Mouse (Mus musculus) embryonic stem cell, embryonic (primary cell): ENCODE data around the gene Paqr6.

Experiments used
- CTCF ChIA-PET, 4 experiments: fragments of 300-600 bp in 2 of 4; fragments of 350-600 bp in 2 of 4; sonication (Branson Sonifier 250); formaldehyde crosslinking; loops; one replicate each; lab custom pipeline; 2022; ENCODE audit warnings: inconsistent platforms in 2 of 4; lab: Charles Lee
- POLR2A ChIA-PET, 4 experiments: fragments of 300-600 bp in 2 of 4; fragments of 350-600 bp in 2 of 4; sonication (Branson Sonifier 250); formaldehyde crosslinking; loops; one replicate each; lab custom pipeline; 2022; ENCODE audit warnings: antibody characterized with exemption in 4 of 4, inconsistent platforms in 1 of 4; lab: Charles Lee

Gene Paqr6

DNA sequence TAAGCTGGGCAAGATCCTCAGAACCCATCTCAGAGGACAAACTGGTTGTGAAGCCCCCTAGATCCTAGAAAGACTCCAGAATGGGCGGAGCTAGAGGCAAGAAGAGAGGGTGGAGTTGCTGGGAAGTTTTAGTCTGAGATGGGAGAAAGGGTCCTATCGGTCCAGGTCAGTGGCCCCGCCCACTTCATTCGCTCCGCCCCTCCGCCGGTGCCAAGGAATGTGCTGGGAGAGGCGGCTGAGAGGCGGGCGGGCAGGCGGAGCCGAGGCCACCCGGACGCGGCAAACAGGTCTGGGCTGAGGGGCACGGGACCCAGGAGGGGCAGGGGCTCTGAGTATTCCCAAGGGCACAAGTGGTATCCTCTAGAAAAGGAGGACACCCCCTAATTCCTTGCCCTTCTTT lies at the start of gene Paqr6:
Paqr6 (plus strand) TSS at position 248 of the 400 bp plus-strand sequence.
- CTCF ChIA-PET: interaction anchor here in 2 of 4 experiments (0.6 to 1.2 kb wide), 3 partner anchors 43 to 1432 kb away, joined by 3 to 6 read pairs (median 6); no protein-coding TSS in a partner anchor

DNA sequence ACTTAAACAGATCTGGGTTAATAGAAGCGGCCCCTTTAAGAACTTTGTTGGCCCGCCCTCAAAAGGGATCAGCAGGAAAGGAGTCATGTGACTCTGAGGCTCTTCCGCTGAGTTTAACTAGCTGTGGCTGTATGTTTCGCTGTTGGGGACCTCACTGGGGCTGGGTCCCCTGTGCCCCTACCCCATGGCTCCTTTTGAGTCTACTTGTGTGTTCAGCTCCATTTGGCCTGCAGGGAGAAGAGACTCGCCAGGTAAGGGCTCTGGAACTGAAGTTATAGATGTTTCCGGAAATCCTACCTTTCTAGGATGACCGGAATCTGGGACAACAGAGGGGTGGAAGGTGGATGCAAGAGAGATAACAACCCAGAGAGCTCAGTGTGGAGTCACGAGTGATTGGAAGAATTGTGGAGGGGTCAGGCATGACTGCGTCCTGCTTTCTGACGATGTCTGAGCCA lies 39.4 kb upstream of the Paqr6 start, which contains the start of gene Glmp:
Glmp (plus strand) TSS at position 73 of the 455 bp plus-strand sequence.
- ChIA-PET POLR2A (interaction anchor here (0.6 to 19.7 kb wide), 45 partner anchors 9 to 1099 kb away, joined by 3 to 804 read pairs (median 4); partner anchors contain the start of genes Cct3 (in 4 of the 4), Smg5 (in 4 of the 4), Tmem79 (in 4 of the 4) and Tsacc (in 4 of the 4)), CTCF (interaction anchor here in 1 of 4 experiments (0.6 kb wide), 1 partner anchor 175 kb away, joined by 4 read pairs; no protein-coding TSS in a partner anchor)

More for the DNA sequence above, at the start of gene Paqr6:
- POLR2A ChIA-PET: interaction anchor here in 3 of 4 experiments (0.6 to 28.0 kb wide), 16 partner anchors 10 to 1231 kb away, joined by 3 to 943 read pairs (median 3); partner anchors contain the start of genes Smg5 (in 3 of the 3), Tmem79 (in 3 of the 3), Cct3 (in 1 of the 3) and Pmf1 (in 1 of the 3)

DNA sequence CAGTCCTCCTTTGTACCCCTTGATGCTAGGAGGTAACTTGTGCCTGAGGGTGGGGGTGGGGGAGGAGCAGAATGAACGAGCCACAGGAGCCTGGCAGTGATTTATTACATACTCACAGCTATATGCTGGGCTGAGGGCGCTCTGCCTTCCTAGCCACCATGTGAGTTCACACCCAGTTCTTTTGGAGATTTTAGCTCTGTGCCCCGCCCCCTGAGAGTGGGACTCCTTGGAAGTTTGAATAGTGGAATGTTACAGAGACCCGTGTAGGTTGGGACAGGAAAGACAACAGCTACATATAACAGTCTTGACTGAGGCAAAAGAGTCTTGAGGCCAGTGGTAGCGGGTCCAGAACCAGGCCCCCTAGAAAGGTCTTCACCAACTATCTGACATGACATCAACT lies 35.4 kb upstream of the Paqr6 start:
- ChIA-PET POLR2A (interaction anchor here (0.6 to 19.7 kb wide), 12 partner anchors 8 to 52 kb away, joined by 3 to 804 read pairs (median 6); partner anchors contain the start of genes Cct3 (in 2 of the 4), Smg5 (in 2 of the 4), Tmem79 (in 2 of the 4) and Tsacc (in 2 of the 4)), CTCF (interaction anchor here in 2 of 4 experiments (0.6 to 1.0 kb wide), 4 partner anchors 31 to 154 kb away, joined by 3 read pairs; no protein-coding TSS in a partner anchor)

DNA sequence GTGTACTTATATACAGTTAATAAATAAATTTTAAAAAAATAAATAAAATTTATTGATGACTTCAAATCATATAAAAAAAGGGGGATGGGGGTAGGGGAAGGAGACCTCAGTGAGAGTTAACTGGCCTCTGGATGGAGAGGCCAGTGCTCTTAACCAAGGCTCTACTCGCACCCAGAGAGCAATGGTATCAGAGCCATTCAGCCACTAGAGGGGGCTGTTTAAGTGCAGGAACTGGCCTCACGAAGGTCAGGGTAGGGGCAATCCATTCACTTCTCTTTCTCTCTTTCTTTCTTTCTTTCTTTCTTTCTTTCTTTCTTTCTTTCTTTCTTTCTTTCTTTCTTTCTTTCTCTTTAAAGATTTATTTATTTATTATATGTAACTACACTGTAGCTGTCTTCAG lies 33.1 kb upstream of the Paqr6 start:
- POLR2A ChIA-PET: interaction anchor here in 3 of 4 experiments (0.6 to 32.7 kb wide), 17 partner anchors 9 to 1477 kb away, joined by 3 to 943 read pairs (median 4); partner anchors contain the start of genes Cct3 (in 2 of the 3), Tsacc (in 2 of the 3), Glmp (in 1 of the 3) and Paqr6 (in 1 of the 3)

DNA sequence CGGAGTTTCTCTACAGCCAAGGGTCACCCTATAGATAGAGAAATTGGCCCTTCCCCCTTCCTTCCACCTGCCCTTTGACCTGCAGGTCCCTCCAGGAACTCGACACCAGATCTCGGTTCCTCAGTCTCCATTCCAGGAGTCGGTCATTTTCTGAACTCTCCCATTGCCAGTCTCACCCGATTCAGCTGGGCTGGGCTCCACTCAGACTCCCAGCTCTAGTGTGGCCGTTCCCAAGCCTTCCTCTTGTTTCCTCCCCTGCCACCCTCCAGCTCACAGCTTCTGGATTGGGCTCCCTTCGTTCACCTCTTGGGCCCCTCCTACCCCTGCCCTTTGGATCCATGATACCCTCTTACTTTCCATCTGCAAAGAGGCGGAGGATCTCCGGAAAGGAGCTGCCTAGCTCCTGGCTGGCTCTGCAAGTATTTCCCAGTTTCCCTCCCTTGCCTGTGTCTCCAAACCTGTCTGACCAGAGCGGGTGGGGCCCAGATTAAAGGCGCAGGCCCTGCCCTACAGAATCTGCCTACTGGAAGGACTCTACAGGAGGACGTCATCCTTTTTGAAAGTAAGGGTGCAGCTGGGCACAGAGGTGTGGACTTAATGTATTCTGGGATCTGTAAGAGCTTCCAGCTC lies 30.2 kb upstream of the Paqr6 start:
- ChIA-PET POLR2A (interaction anchor here (0.6 to 32.7 kb wide), 55 partner anchors 8 to 283 kb away, joined by 3 to 943 read pairs (median 5); partner anchors contain the start of genes Glmp (in 4 of the 4), Cct3 (in 3 of the 4), Tsacc (in 3 of the 4) and Paqr6 (in 2 of the 4)), CTCF (interaction anchor here in 3 of 4 experiments (0.8 to 1.6 kb wide), 3 partner anchors 42 to 150 kb away, joined by 3 to 6 read pairs (median 3); no protein-coding TSS in a partner anchor)

More for the DNA sequence above, 33.1 kb upstream of the Paqr6 start:
- CTCF ChIA-PET: interaction anchor here (0.6 to 1.9 kb wide), 12 partner anchors 11 to 1392 kb away, joined by 3 to 7 read pairs (median 4); partner anchors contain the start of gene Lmna (in 1 of the 4)

DNA sequence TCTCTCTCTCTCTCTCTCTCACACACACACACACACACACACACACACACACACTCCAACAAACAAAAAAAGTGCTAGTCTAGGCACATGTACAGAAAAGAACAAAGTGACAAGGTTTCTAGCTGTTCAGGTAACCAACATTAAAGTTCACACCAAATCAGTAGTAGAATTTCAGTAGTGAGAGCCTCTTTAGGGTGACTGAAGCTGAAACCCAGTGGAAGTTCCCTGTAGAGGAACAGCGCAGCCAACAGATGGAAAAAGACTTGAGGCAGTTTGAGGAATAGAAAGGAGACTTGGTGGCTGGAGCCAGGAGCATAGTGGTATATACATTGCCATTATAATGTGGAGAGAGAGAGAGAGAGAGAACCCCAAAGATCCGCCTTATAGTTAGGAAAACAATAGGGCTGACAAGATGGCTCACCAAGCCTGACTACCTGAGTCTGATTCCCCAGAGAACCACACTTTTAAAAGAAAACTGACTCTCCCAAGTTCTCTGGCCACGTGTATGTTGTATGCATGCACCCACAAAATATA lies 29.4 kb upstream of the Paqr6 start:
- POLR2A ChIA-PET: interaction anchor here (0.6 to 32.7 kb wide), 125 partner anchors 8 to 1143 kb away, joined by 3 to 943 read pairs (median 6); partner anchors contain the start of genes Glmp (in 4 of the 4), Cct3 (in 3 of the 4), Paqr6 (in 3 of the 4) and Pmf1 (in 3 of the 4)
- CTCF ChIA-PET: interaction anchor here in 3 of 4 experiments (0.8 to 2.0 kb wide), 6 partner anchors 42 to 269 kb away, joined by 3 to 6 read pairs (median 4); no protein-coding TSS in a partner anchor

DNA sequence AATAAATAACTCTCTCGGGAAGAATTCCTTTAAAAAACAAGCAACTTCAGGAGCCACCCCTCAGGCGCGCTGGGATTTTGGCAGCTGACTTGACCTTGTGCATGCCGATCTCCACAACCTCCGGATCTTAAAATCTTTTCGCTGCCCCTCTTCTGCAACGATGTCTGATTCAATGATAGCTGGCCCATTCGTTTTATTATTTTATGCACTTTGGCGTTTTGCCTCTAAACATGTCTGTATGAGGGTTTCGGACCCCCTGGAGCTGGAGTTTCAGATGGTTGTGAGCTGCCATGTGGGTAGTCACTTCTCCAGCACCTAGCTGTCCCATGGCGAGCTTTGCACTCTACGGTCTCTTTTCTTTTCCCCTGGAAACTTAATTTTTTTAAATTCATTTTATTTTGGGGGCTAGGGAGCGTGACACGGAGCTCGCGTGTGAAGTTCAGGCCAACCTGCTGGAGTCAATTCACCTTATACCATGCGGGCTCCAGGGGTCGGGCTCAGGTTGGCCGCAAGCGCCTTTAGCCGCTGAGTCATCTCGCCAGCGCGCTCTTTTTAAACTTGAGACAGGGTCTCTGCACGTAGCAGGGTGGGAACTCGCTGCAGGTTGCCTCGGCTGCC lies 28.8 kb upstream of the Paqr6 start:
- ChIA-PET CTCF (interaction anchor here in 3 of 4 experiments (0.6 to 2.0 kb wide), 10 partner anchors 9 to 268 kb away, joined by 3 to 6 read pairs (median 3); partner anchors contain the start of gene Pmf1 (in 1 of the 3)), POLR2A (interaction anchor here (0.6 to 32.7 kb wide), 180 partner anchors 7 to 1142 kb away, joined by 3 to 943 read pairs (median 5); partner anchors contain the start of genes Cct3 (in 4 of the 4), Glmp (in 4 of the 4), Pmf1 (in 4 of the 4) and Tsacc (in 4 of the 4))

DNA sequence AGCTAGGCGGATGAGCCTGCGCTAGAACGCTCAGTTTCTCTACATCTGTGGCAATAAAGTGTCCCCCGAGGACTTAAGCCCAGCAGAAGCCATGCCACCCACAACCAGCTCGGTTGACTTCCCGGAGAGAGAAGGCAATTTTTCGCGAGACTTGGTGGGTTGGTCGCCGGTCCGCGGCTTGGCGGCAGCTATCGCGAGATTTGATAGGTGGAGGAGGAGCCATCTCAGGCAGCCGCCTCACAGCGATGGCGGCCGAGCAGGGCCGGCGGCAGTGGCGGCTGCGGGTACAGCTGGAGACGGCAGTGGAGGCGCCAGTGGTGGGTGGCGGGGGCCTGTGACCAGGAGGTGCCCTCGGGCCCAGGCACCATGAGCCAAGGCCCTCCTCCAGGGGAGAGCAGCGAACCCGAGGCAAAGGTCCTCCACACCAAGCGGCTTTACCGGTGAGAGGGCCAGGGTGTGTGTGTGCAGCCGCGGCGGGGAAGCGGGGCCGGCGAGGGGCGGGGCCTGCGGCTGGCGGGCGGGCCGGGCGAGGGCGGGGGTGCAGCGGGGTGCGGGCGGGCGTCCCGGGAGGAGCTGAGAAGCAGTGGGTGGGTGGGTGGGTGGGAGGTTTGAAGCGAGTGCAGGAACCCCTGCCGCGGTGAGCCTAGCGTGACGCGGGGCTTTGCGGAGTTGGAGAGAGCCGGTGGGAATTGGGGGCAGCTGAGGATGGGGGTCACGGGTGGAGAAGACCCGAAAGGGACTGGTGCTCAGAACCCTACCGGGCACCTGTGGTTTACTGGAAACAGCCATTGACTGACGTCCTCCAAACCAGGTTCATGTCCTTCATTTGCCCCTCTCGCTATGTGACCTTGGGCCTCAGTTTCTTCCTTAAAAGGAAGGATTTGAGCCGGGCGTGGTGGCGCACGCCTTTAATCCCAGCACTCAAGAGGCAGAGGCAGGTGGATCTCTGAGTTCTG lies 28.0 kb upstream of the Paqr6 start, which contains the start of the genes Tmem79 and Smg5:
Tmem79 (minus strand) TSS at position 91 of the 956 bp plus-strand sequence.
Smg5 (plus strand) TSS at position 203 of the 956 bp plus-strand sequence.
- POLR2A ChIA-PET: interaction anchor here (0.5 to 32.7 kb wide), 205 partner anchors 8 to 586 kb away, joined by 3 to 943 read pairs (median 5); partner anchors contain the start of genes Cct3 (in 4 of the 4), Glmp (in 4 of the 4), Pmf1 (in 4 of the 4) and Tsacc (in 4 of the 4)
- CTCF ChIA-PET: interaction anchor here (0.5 to 2.0 kb wide), 14 partner anchors 10 to 267 kb away, joined by 3 to 6 read pairs (median 3); partner anchors contain the start of genes Pmf1 (in 1 of the 4) and Tsacc (in 1 of the 4)

DNA sequence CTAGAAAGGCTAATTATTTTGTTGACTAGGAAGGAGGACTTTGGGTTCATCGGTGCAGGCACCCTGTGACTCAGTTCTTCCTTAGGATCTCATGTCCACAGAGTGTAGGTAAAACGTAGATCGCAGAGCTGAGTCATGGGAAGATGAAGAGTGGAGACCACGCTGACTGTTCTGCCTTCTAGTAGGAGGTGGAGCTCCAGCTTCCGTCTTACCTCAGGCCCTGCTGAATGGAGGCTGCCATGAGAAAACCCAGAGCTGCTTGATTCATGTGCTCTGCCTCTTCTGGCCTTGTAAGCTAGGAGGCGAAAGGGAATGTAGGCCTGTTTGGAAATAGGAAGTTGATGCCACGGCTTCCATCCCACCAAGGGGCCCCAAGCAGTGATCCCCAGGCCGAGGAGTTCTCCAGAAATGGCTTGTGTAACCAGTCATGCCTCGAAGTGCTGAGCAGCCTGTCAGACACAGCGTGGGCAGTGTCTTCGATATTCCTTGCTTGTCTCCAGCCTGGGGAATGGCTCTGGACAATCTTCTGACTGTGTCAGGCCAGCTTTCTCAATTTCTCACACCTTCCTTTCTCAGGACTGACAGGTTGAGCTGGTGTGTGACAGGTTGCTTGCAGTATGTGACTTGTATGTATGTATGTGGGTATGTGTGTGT lies 26.9 kb upstream of the Paqr6 start:
- ChIA-PET POLR2A (interaction anchor here (0.5 to 32.7 kb wide), 67 partner anchors 9 to 471 kb away, joined by 3 to 943 read pairs (median 8); partner anchors contain the start of genes Glmp (in 4 of the 4), Cct3 (in 3 of the 4), Tsacc (in 3 of the 4) and Lmna (in 2 of the 4)), CTCF (interaction anchor here in 2 of 4 experiments (0.6 to 2.0 kb wide), 2 partner anchors 139 to 1348 kb away, joined by 6 read pairs; no protein-coding TSS in a partner anchor)

DNA sequence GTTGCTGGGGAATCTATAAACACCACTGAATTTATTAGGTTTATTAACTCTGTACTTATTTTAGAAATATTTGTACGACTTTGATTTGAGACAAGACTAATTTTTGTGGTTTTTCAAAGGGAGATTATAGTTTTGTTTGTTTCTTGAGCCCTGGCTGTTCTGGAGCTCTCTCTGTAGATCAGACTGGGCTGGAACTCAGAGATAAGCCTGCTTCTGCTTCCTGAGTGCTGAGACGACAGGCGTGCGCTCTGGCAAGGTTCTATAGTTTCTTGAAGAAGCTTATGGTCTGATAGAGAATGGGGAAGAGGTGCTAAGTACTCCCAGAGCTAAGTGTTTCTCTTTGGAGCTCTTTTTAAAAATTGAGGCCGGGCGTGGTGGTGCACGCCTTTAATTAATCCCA lies 26.1 kb upstream of the Paqr6 start:
- ChIA-PET POLR2A (interaction anchor here (0.6 to 32.7 kb wide), 37 partner anchors 8 to 612 kb away, joined by 3 to 943 read pairs (median 8); partner anchors contain the start of genes Cct3 (in 2 of the 4), Glmp (in 2 of the 4), Paqr6 (in 2 of the 4) and Pmf1 (in 2 of the 4)), CTCF (interaction anchor here in 1 of 4 experiments (0.7 kb wide), 1 partner anchor 1560 kb away, joined by 3 read pairs; no protein-coding TSS in a partner anchor)

DNA sequence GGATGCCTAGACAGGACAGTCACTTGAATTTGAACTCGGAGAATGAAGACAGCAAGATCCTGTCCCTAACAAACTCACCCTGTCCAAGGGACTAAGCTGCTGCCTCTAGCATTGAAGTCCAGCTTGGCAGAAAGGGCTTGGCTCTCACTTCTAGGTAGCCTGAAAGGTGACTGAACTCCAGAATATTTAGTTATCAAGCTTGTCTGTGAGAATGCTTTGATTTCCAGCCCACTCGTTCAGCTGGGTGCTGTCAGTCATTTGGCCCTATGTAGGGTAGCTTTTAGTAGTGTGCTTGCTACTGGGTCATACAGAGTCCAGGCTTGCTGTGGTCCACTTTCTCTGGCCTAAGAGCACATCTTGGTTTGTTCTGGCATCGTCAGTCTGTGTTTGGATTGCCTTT lies 25.4 kb upstream of the Paqr6 start:
- ChIA-PET POLR2A (interaction anchor here (0.6 to 32.7 kb wide), 34 partner anchors 9 to 551 kb away, joined by 3 to 943 read pairs (median 6); partner anchors contain the start of genes Cct3 (in 3 of the 4), Tsacc (in 3 of the 4), Glmp (in 2 of the 4) and Paqr6 (in 2 of the 4)), CTCF (interaction anchor here in 1 of 4 experiments (1.0 kb wide), 1 partner anchor 27 kb away, joined by 3 read pairs; no protein-coding TSS in a partner anchor)

DNA sequence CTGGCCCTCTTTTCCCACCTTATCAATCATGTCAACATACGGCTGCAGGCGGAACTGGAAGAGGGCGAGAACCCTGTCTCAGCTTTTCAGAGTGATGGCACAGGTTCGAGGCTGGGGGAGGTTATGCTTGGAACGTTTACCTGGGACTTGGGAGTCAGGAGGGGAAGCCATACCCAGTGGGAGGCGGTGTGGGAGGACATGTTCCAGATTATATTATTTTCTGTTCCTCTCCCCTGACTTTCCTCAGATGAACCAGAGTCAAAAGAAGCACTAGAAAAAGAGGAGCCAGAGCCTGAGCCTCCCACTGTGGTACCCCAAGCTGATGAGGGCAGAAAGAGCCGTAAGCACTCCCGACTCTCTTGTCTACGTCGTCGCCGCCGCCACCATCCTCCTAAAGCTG lies 13.7 kb upstream of the Paqr6 start:
- POLR2A ChIA-PET: interaction anchor here in 3 of 4 experiments (1.1 to 32.7 kb wide), 7 partner anchors 3 to 74 kb away, joined by 3 to 943 read pairs (median 456); partner anchors contain the start of genes Smg5 (in 3 of the 3), Tmem79 (in 3 of the 3), Glmp (in 1 of the 3) and Paqr6 (in 1 of the 3)
- CTCF ChIA-PET: no interaction called here

DNA sequence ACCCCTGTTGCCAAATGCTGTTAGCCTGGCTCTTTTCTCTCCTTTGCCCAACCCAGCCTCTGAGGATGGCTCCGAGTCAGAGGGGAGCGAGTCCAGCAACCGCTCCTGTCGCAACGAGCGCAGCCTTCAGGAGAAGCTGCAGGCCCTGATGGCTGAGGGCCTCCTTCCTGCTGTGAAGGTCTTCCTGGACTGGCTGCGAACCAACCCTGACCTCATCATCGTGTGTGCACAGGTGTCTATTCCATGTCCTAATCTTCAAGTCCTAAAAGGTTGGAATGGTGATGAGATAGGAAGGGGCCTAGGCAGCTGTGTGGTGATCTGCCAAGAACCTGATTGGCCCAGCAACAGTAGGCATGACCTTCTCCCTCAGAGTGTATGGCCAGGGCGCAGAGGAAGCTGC lies 11.5 kb upstream of the Paqr6 start:
- ChIA-PET POLR2A (interaction anchor here (1.0 to 32.7 kb wide), 13 partner anchors 1 to 57 kb away, joined by 3 to 943 read pairs (median 6); partner anchors contain the start of genes Smg5 (in 3 of the 4), Tmem79 (in 3 of the 4), Cct3 (in 1 of the 4) and Glmp (in 1 of the 4)), CTCF (no interaction called here)
